ENCODE assay signal across 13 mouse cellular contexts in genomic region chr14:29405125-29405877, GRCm38 (mm10).
DNase-seq lines count a peak whose midpoint lies in the region; ATAC-seq lines count a peak whose summit lies in the region.
"Had no signal": no experiment of that assay in that cellular context is flagged by ENCODE, and none has a peak within 500 bp of the region (broad histone marks: within the 10 kb centered on the region; RNA-seq: fewer than 3 reads in every experiment).

No protein-coding gene starts in this region.

- WGBS in embryonic facial prominence, embryonic 13.5 days = 51% methylated on average over 8 of the region's 8 CpGs
- 81% methylated on average over 8 of the region's 8 CpGs for WGBS in embryonic facial prominence, embryonic 10.5 days
- 48% methylated on average over 8 of the region's 8 CpGs for WGBS in midbrain, embryonic 15.5 days

- H3K9ac ChIP-seq in embryonic facial prominence, embryonic 13.5 days = no peak overlapping the region
- no peak overlapping the region for H3K9ac ChIP-seq in midbrain, embryonic 15.5 days
- H3K9ac ChIP-seq: liver, postnatal 0 days had no signal

- peaks cover 39% of the 10 kb centered on the region for H3K4me1 ChIP-seq in embryonic facial prominence, embryonic 13.5 days
- H3K4me1 ChIP-seq in embryonic facial prominence, embryonic 10.5 days = peaks cover 3% of the 10 kb centered on the region; the same call in 1 of the 2 replicates
- H3K4me1 ChIP-seq in midbrain, embryonic 15.5 days = peaks cover 11% of the 10 kb centered on the region

- 0 out of 2 replicates have a peak, but pooled peaks have one; percentile 32 for ATAC-seq in embryonic facial prominence, embryonic 13.5 days (ENCODE audit: insufficient number of reproducible peaks, insufficient read depth, low FRiP score, low TSS enrichment, low read depth)
- ATAC-seq in midbrain, embryonic 15.5 days (replicated peaks) = no peak; the same call in 1 of the 2 replicates
- ATAC-seq: activated CD4-positive, CD25-positive, alpha-beta regulatory T cell, adult 4 months; liver, postnatal 0 days had no signal

- H3K27me3 ChIP-seq in embryonic facial prominence, embryonic 13.5 days = no peaks in the 10 kb centered on the region
- H3K27me3 ChIP-seq in embryonic facial prominence, embryonic 10.5 days (replicated peaks; ENCODE audit: low read depth, poor library complexity, severe bottlenecking) = no peaks in the 10 kb centered on the region
- H3K27me3 ChIP-seq in midbrain, embryonic 15.5 days (replicated peaks) = no peaks in the 10 kb centered on the region

- H3K4me2 ChIP-seq in embryonic facial prominence, embryonic 13.5 days = no peak overlapping the region
- no peak overlapping the region for H3K4me2 ChIP-seq in midbrain, embryonic 15.5 days

- no peaks in the 10 kb centered on the region; the same call in 1 of the 2 replicates for H3K9me3 ChIP-seq in embryonic facial prominence, embryonic 13.5 days
- H3K9me3 ChIP-seq in embryonic facial prominence, embryonic 10.5 days = no peaks in the 10 kb centered on the region
- no peaks in the 10 kb centered on the region for H3K9me3 ChIP-seq in midbrain, embryonic 15.5 days

- no peaks in the 10 kb centered on the region for H3K36me3 ChIP-seq in embryonic facial prominence, embryonic 13.5 days
- no peaks in the 10 kb centered on the region for H3K36me3 ChIP-seq in embryonic facial prominence, embryonic 10.5 days (replicated peaks)
- no peaks in the 10 kb centered on the region for H3K36me3 ChIP-seq in midbrain, embryonic 15.5 days (replicated peaks)

- peak overlapping the region; percentile 40; the same call in 1 of the 2 replicates for H3K27ac ChIP-seq in embryonic facial prominence, embryonic 13.5 days
- H3K27ac ChIP-seq in embryonic facial prominence, embryonic 10.5 days (replicated peaks) = no peak overlapping the region
- 0 out of 2 replicates have a peak overlapping the region, but pooled peaks have one; percentile 18 for H3K27ac ChIP-seq in midbrain, embryonic 15.5 days

- H3K4me3 ChIP-seq in embryonic facial prominence, embryonic 13.5 days = no peak overlapping the region
- no peak overlapping the region for H3K4me3 ChIP-seq in embryonic facial prominence, embryonic 10.5 days
- H3K4me3 ChIP-seq in midbrain, embryonic 15.5 days = no peak overlapping the region
- H3K4me3 ChIP-seq: myocyte had no signal

- DNase-seq in embryonic facial prominence, embryonic 10.5 days (ENCODE audit: low spot score) = no peak
- DNase-seq in left cerebral cortex, adult 11 months (ENCODE audit: low spot score) = peak; percentile 13
- DNase-seq in left cerebral cortex, adult 9 months (ENCODE audit: low spot score in 2 of 2) = no peak
- peak; percentile 5 for DNase-seq in MN1 (ENCODE audit: low spot score)
- DNase-seq in layer of hippocampus, adult 8-10 months (ENCODE audit: low spot score in 2 of 2) = no peak
- DNase-seq in cerebellum, adult 11 months = no peak
- DNase-seq: kidney, adult 18-20 months; liver, postnatal 0 days; thymus, adult 18-20 months had no signal

Comparison
In these comparisons a context has a peak if more than half of its experiments do, and no peak if none do; other contexts are left out.
1. DNase-seq: peak in left cerebral cortex, adult 11 months (single experiment) and MN1 (single experiment); none in embryonic facial prominence, embryonic 10.5 days (single experiment), left cerebral cortex, adult 9 months (0 of 2), layer of hippocampus, adult 8-10 months (0 of 2) and cerebellum, adult 11 months (single experiment).